Mouse (Mus musculus) lung, adult 2 months (tissue): Measurements from ENCODE around the gene Slc2a4.

Source experiments
- CTCF ChIP-seq: fragments of 200-500 bp; IDR thresholded peaks from 2 replicates; pipeline ENCODE4 v1.5.1; 2011; ENCODE audit warnings: mild to moderate bottlenecking, low read length, control low read depth; ENCODE audit not compliant: insufficient read depth
- POLR2A ChIP-seq: fragments of 200-500 bp; IDR thresholded peaks from 2 replicates; pipeline ENCODE4 v1.6.1; 2011; ENCODE audit warnings: low read depth, mild to moderate bottlenecking, control low read depth, low read length, borderline replicate concordance; ENCODE audit errors: extremely low read depth

DNA sequence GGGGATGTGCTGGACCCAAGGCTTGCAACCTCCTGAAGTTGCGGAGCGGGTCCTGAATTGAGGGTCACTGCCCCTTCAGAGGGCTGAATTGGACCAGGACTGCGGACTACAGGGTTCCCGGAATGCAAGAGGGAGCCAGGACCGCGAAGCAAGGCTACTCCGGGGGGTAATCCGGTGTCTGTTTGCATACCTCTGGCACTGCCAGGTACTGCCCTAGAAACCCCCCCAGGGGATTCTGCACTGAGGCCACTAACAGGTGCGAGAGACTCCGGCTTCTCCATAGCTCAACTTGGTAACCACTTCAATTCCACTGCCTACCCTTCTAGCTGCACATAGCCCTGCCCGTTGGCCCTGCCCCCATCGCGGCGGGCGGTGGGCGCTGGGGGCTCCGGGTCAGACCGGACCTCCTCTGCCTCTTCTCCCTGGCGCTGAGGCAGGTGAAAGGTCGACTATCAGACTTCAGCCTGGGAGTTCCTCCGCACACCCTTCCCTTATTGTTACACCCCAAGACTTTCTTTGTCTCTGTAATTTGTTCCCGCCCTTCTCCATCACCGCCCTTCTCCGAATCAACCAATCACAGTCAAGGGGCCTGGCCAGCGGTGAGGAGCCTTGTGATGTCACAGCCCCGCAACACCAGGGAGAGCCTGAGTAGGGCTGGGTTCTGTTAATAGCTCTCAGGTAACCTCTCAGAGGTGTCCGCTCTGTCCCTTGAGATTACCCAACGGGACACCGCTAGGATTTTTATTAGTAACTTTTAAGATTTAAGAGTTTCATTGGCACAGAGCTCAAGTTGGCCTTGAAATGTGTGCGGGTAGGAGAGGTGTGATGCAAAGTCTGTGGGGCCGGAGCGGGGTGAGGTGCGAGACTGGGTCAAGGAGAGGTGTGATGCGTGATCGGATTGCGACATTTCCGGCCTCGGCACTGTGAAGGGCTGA is 47.2 kb downstream of the Slc2a4 start, which contains the start of the genes 2810408A11Rik and Neurl4:
- no peak for TF ChIP-seq CTCF
- peak; percentile 74; the same call in 1 of the 2 replicates for TF ChIP-seq POLR2A
